ENCODE assay signal across 10 mouse cellular contexts in genomic region chr15:78835200-78836085, GRCm38 (mm10). TPM values are rescaled to one million over a fixed set of nuclear protein-coding genes. Genes with fewer than 3 reads are reported as not detected.
DNase-seq lines count a peak whose midpoint lies in the region; ATAC-seq and TF ChIP-seq lines count a peak whose summit lies in the region.
"Had no signal": no experiment of that assay in that cellular context is flagged by ENCODE, and none has a peak within 500 bp of the region (broad histone marks: within the 10 kb centered on the region; RNA-seq: fewer than 3 reads in every experiment).

No protein-coding gene starts in this region.

- TF ChIP-seq CTCF in left cerebral cortex, adult 2 months (IDR thresholded peaks at IDR 0.05) = no peak
- no peak for TF ChIP-seq CTCF in lung, postnatal 0 days (IDR thresholded peaks at IDR 0.05)

- TF ChIP-seq EP300 in lung, postnatal 0 days (IDR thresholded peaks at IDR 0.05) = no peak; the same call in 1 of the 2 replicates

- H3K9ac ChIP-seq in heart, embryonic 12.5 days = 0 out of 2 replicates have a peak overlapping the region, but pooled peaks have one; percentile 16
- H3K9ac ChIP-seq in kidney, embryonic 14.5 days (ENCODE audit: low read depth, low read length) = peak overlapping the region; percentile 20; the same call in 1 of the 2 replicates
- H3K9ac ChIP-seq in lung, postnatal 0 days (replicated peaks; ENCODE audit: low read depth) = no peak overlapping the region
- peak overlapping the region; percentile 31 for H3K9ac ChIP-seq in stomach, embryonic 16.5 days (ENCODE audit: low read length)

- peaks cover 68% of the 10 kb centered on the region for H3K4me1 ChIP-seq in heart, embryonic 12.5 days (replicated peaks)
- peaks cover 68% of the 10 kb centered on the region for H3K4me1 ChIP-seq in kidney, embryonic 14.5 days (ENCODE audit: control insufficient read depth, insufficient read depth, low read length)
- peaks cover 29% of the 10 kb centered on the region for H3K4me1 ChIP-seq in lung, postnatal 0 days (ENCODE audit: insufficient read depth, low read depth, low read length)
- H3K4me1 ChIP-seq in stomach, embryonic 16.5 days (ENCODE audit: control insufficient read depth, insufficient read depth, low read length) = peaks cover 54% of the 10 kb centered on the region

- intact Hi-C loops in left cerebral cortex, adult 2 months (cut with DNase I) = no loop called here

- DNase-seq in left cerebral cortex, adult 2 months (ENCODE audit: extremely low spot score in 1 of 2, low spot score in 2 of 2) = no peak
- no peak for DNase-seq in left cerebral cortex, adult 11 months (ENCODE audit: low spot score)
- peak; percentile 68 for DNase-seq in lung, postnatal 0 days (ENCODE audit: low spot score)
- DNase-seq in ovary, postnatal 14 days (ENCODE audit: low spot score) = no peak

- H3K27me3 ChIP-seq in heart, embryonic 12.5 days (replicated peaks) = no peaks in the 10 kb centered on the region
- H3K27me3 ChIP-seq in kidney, embryonic 14.5 days (ENCODE audit: control insufficient read depth, insufficient read depth, low read length) = no peaks in the 10 kb centered on the region; the same call in 1 of the 2 replicates
- H3K27me3 ChIP-seq in lung, postnatal 0 days (replicated peaks; ENCODE audit: insufficient read depth, low read length) = no peaks in the 10 kb centered on the region
- H3K27me3 ChIP-seq in stomach, embryonic 16.5 days (ENCODE audit: control insufficient read depth, insufficient read depth, low read length) = no peaks in the 10 kb centered on the region
- H3K27me3 ChIP-seq: Patski had no signal

- peak; percentile 87 for ATAC-seq in common myeloid progenitor, adult 5-6 weeks (replicated peaks; ENCODE audit: low read depth, poor library complexity, severe bottlenecking)
- peak; percentile 49 for ATAC-seq in heart, embryonic 12.5 days (ENCODE audit: insufficient number of reproducible peaks, low FRiP score)
- ATAC-seq in kidney, embryonic 14.5 days (ENCODE audit: low FRiP score, low TSS enrichment) = 0 out of 2 replicates have a peak, but pooled peaks have one; percentile 2
- peak; percentile 36 for ATAC-seq in lung, postnatal 0 days
- no peak for ATAC-seq in stomach, embryonic 16.5 days (ENCODE audit: insufficient read depth, low FRiP score)

- peak overlapping the region; percentile 69 for H3K27ac ChIP-seq in left cerebral cortex, adult 2 months
- H3K27ac ChIP-seq in heart, embryonic 12.5 days (ENCODE audit: poor library complexity, severe bottlenecking) = peak overlapping the region; percentile 88
- peak overlapping the region; percentile 87 for H3K27ac ChIP-seq in kidney, embryonic 14.5 days (ENCODE audit: low read depth, low read length)
- peak overlapping the region; percentile 96 for H3K27ac ChIP-seq in lung, postnatal 0 days (ENCODE audit: low read length)
- H3K27ac ChIP-seq in stomach, embryonic 16.5 days (ENCODE audit: low read length) = peak overlapping the region; percentile 90

- WGBS in heart, embryonic 12.5 days = 12% methylated on average over 11 of the region's 12 CpGs
- WGBS in kidney, embryonic 14.5 days = 10% methylated on average over 12 of the region's 12 CpGs
- 17% methylated on average over 11 of the region's 12 CpGs for WGBS in lung, postnatal 0 days
- WGBS in stomach, embryonic 16.5 days = 22% methylated on average over 12 of the region's 12 CpGs

- H3K9me3 ChIP-seq in heart, embryonic 12.5 days (replicated peaks) = no peaks in the 10 kb centered on the region
- H3K9me3 ChIP-seq in kidney, embryonic 14.5 days (ENCODE audit: control insufficient read depth, low read length) = no peaks in the 10 kb centered on the region
- no peaks in the 10 kb centered on the region for H3K9me3 ChIP-seq in lung, postnatal 0 days (ENCODE audit: low read length)
- no peaks in the 10 kb centered on the region for H3K9me3 ChIP-seq in stomach, embryonic 16.5 days (replicated peaks; ENCODE audit: control insufficient read depth, low read length)

- peak overlapping the region; percentile 8; the same call in 1 of the 2 replicates for H3K4me2 ChIP-seq in heart, embryonic 12.5 days
- no peak overlapping the region for H3K4me2 ChIP-seq in kidney, embryonic 14.5 days (replicated peaks; ENCODE audit: low read depth, low read length)
- H3K4me2 ChIP-seq in lung, postnatal 0 days (replicated peaks; ENCODE audit: low read depth, low read length) = no peak overlapping the region
- no peak overlapping the region for H3K4me2 ChIP-seq in stomach, embryonic 16.5 days (ENCODE audit: low read depth, low read length)

- H3K36me3 ChIP-seq in heart, embryonic 12.5 days = no peaks in the 10 kb centered on the region
- H3K36me3 ChIP-seq in kidney, embryonic 14.5 days (ENCODE audit: control insufficient read depth, insufficient read depth, low read length) = no peaks in the 10 kb centered on the region
- no peaks in the 10 kb centered on the region for H3K36me3 ChIP-seq in lung, postnatal 0 days (ENCODE audit: insufficient read depth, low read length)
- no peaks in the 10 kb centered on the region for H3K36me3 ChIP-seq in stomach, embryonic 16.5 days (ENCODE audit: control insufficient read depth, insufficient read depth, low read length)

- H3K4me3 ChIP-seq in left cerebral cortex, adult 2 months = no peak overlapping the region
- H3K4me3 ChIP-seq in heart, embryonic 12.5 days = no peak overlapping the region
- no peak overlapping the region for H3K4me3 ChIP-seq in kidney, embryonic 14.5 days (ENCODE audit: low read length)
- H3K4me3 ChIP-seq in lung, postnatal 0 days (ENCODE audit: low read depth, low read length) = no peak overlapping the region
- H3K4me3 ChIP-seq in stomach, embryonic 16.5 days (replicated peaks; ENCODE audit: low read length) = no peak overlapping the region

RNA-seq across cellular contexts. Expression of gene Cdc42ep1, which starts 7.0 kb away (rescaled TPM):
- 10 to 100 TPM; 10.6 to 13.1 TPM for total RNA-seq in left cerebral cortex, adult 2 months (2021)
- total RNA-seq in common myeloid progenitor, adult 5-6 weeks (2017) = not detected in 2 replicates
- 40.5 and 40.8 TPM in 2 replicates for polyA plus RNA-seq in heart, embryonic 12.5 days (2016; fragmentation: Nextera tagmentation; extraction: Ambion mirVana)
- polyA plus RNA-seq in kidney, embryonic 14.5 days (2014; fragmentation: Nextera tagmentation; extraction: Ambion mirVana) = 28.4 and 37.9 TPM in 2 replicates
- 107 and 109 TPM in 2 replicates for polyA plus RNA-seq in lung, postnatal 0 days (2015; fragmentation: Nextera tagmentation; extraction: Ambion mirVana)
- 47.9 and 52.2 TPM in 2 replicates for polyA plus RNA-seq in stomach, embryonic 16.5 days (2015; fragmentation: Nextera tagmentation; extraction: Ambion mirVana)

RNA-seq across cellular contexts. Expression of gene Lgals2, which starts 19.9 kb away (rescaled TPM):
- total RNA-seq in left cerebral cortex, adult 2 months (2021) = not detected
- not detected in 2 replicates for total RNA-seq in common myeloid progenitor, adult 5-6 weeks (2017)
- polyA plus RNA-seq in heart, embryonic 12.5 days (2016; fragmentation: Nextera tagmentation; extraction: Ambion mirVana) = 0.84 TPM in 1 of 2 replicates, not detected in the other
- polyA plus RNA-seq in kidney, embryonic 14.5 days (2014; fragmentation: Nextera tagmentation; extraction: Ambion mirVana) = 0.53 and 1.6 TPM in 2 replicates
- polyA plus RNA-seq in lung, postnatal 0 days (2015; fragmentation: Nextera tagmentation; extraction: Ambion mirVana) = 1.6 and 2.4 TPM in 2 replicates
- 86.6 and 122 TPM in 2 replicates for polyA plus RNA-seq in stomach, embryonic 16.5 days (2015; fragmentation: Nextera tagmentation; extraction: Ambion mirVana)
- total RNA-seq: left cerebral cortex, postnatal 10 days had no signal

RNA-seq across cellular contexts. Expression of gene Card10, which starts 32.6 kb away (rescaled TPM):
- total RNA-seq in left cerebral cortex, adult 2 months (2021) = 1 to 10 TPM; 4.8 TPM
- total RNA-seq in common myeloid progenitor, adult 5-6 weeks (2017) = not detected in 2 replicates
- 6.1 and 7.5 TPM in 2 replicates for polyA plus RNA-seq in heart, embryonic 12.5 days (2016; fragmentation: Nextera tagmentation; extraction: Ambion mirVana)
- 6.1 and 10.2 TPM in 2 replicates for polyA plus RNA-seq in kidney, embryonic 14.5 days (2014; fragmentation: Nextera tagmentation; extraction: Ambion mirVana)
- 7.5 and 8.3 TPM in 2 replicates for polyA plus RNA-seq in lung, postnatal 0 days (2015; fragmentation: Nextera tagmentation; extraction: Ambion mirVana)
- 4.0 and 4.4 TPM in 2 replicates for polyA plus RNA-seq in stomach, embryonic 16.5 days (2015; fragmentation: Nextera tagmentation; extraction: Ambion mirVana)

RNA-seq across cellular contexts. Expression of gene Gga1, which starts 41.5 kb away (rescaled TPM):
- total RNA-seq in left cerebral cortex, adult 2 months (2021) = 10 to 100 TPM; 64.8 to 68.2 TPM
- 9.3 and 19.5 TPM in 2 replicates for total RNA-seq in common myeloid progenitor, adult 5-6 weeks (2017)
- polyA plus RNA-seq in heart, embryonic 12.5 days (2016; fragmentation: Nextera tagmentation; extraction: Ambion mirVana) = 54.0 and 54.7 TPM in 2 replicates
- polyA plus RNA-seq in kidney, embryonic 14.5 days (2014; fragmentation: Nextera tagmentation; extraction: Ambion mirVana) = 33.9 and 44.8 TPM in 2 replicates
- polyA plus RNA-seq in lung, postnatal 0 days (2015; fragmentation: Nextera tagmentation; extraction: Ambion mirVana) = 49.7 and 51.5 TPM in 2 replicates
- 48.4 and 51.4 TPM in 2 replicates for polyA plus RNA-seq in stomach, embryonic 16.5 days (2015; fragmentation: Nextera tagmentation; extraction: Ambion mirVana)

Comparison
In these comparisons a context has a peak if more than half of its experiments do, and no peak if none do; other contexts are left out.
1. RNA of gene Lgals2, which starts 19.9 kb away (polyA plus RNA-seq): 86.6 to 122 TPM in stomach, embryonic 16.5 days; 1.6 to 2.4 TPM in lung, postnatal 0 days, 0.84 TPM in heart, embryonic 12.5 days and 0.53 to 1.6 TPM in kidney, embryonic 14.5 days; every median in the first group is over 10 times any median in the second.
2. Peak in every context shown above with its lines, with median percentiles within 50 percentile points of each other: H3K27ac ChIP-seq.